Mouse (Mus musculus) small intestine, adult 10 weeks (tissue): ENCODE results near the gene Zfp672. TPM values are rescaled to one million over a fixed set of nuclear protein-coding genes. Genes with fewer than 3 reads are reported as not detected.

Experiments used
- polyA plus RNA-seq: library from polyadenylated mRNA; stranded (reverse); fragments of 350-450 nt; fragmentation: Illumina TruSeq; extraction: RNeasy Lipid Tissue Mini Kit (QIAGEN cat#74804); gene quantifications from one replicate; pipeline ENCODE4 v1.2.3, GENCODE M21; 2014; ENCODE audit warnings: low replicate concordance

Zfp672 gene
- 52.8 TPM for polyA plus RNA-seq

DNA sequence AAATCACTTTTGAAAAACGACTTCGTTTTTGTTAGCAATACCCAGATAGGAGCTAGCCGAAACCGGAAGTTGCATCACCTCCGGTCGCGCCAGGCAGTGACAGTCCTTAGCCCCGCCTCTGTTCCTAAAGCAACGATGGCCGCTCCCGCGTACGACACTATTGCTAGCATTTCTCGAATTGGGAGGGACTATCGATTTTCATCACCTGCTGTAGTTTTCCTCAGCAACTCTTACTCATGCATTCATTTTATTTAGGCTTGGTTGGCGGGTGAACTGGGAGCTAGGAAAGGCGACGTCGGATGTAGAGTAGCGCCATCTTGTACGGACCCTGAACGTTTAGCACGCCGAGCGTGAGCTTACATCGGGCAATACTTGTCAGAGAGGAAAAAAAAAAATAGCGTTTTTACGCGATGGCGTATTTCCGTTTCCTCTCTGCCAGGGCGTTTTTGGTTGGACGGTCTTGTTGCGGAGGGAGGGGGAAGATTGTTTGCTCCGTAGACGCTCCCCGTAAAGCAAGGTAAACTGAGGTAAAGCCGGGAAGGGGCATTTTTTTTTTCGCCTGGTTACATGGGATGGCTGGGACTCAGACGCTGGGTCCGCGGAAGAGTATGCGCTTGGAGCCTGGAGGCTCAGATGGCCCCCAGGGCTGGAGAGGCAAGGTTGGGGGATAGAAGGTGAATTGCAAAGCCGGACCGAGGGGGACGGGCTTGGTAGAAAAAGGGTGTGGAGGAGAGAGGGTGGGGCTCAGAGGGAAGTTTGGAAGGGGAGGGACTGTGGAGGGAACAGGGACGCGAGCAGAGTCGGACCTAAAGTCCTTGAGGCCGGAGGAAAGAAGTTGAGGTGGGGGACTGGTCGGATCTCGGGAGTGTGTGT, at the start of gene Zfp672, which contains the start of gene Sh3bp5l:
TSS of gene Zfp672 (minus strand) at position 64 of the 873 bp plus-strand sequence.
TSS of gene Sh3bp5l (plus strand) at position 449 of the 873 bp plus-strand sequence.

DNA sequence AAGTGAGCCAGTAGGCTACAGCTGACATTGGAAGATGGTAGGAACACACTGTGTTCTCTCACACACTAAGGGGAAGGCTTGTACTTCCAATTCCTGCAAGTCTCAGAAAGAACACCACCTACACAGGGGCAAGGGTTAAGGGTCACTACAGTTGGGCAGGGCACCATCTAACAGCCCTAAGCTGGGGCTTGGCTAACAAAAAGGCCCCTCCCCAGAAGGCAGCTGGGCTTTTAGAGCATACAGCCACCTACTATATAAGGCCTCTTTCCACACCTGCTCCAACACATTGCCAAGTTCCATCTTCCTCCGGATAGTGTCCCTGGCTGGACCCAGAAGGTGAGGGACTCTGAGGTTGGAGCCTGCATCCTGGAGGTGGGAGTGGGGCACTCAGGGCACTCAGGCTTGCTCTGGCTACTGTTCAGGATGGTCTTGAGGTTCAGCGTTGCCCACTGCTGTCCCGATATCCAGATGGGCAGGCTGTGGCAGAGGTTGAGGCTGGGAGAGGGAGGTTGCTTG, 48.7 kb upstream of the Zfp672 start, which contains the start of gene Lypd8:
TSS of gene Lypd8 (plus strand) at position 281 of the 516 bp plus-strand sequence.

DNA sequence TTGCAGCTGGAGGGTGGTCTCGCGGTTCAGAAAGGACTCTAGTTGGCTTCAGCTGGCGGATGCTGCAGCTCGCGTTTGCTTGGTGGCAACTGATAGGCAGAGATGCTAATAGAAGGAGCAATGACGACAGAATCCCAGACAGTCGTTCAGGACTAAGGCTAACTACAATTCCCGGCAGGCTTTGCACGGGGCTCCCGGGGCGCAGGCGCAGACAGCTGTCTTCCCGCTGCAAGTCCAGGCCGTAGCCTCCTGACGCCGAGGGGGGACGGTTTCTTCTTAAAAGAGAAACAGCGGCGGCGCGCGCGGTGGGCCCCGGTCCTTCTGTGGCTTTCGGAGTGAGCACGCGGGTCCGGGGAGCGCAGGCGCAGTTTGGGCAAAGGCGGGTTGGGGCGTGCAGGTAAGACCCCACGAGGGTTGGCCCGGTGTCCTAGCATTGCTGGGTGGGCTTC, 23.3 kb downstream of the Zfp672 start, which contains the start of gene Zfp692:
TSS of gene Zfp692 (plus strand) at position 210 of the 449 bp plus-strand sequence.

DNA sequence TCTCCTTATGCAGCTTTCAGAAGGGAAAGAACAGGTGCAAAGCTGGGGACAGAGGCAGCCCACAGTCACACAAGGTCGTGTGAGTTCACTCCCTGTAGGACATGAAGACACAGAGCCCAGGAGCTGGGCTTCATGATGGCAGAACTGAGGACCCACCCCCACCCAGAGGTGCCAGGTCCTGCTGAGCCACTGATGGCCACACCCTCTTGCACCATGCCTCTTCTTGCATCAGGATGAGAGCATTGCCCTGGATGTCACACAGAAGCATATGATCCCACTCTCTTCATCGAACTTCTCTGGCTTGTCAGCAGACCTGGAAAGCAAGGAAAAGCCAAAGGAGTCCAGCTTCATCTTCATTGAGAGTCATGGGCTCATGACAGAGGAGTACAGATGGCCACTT, 55.6 kb downstream of the Zfp672 start, which contains the start of gene 4930438A08Rik:
TSS of gene 4930438A08Rik (plus strand) at position 228 of the 400 bp plus-strand sequence.

Other genes with a start within 250 kb of the Zfp672 start
- not detected for gene Gm12248, start 237.2 kb downstream of the Zfp672 start, polyA plus RNA-seq
- 16.6 TPM for gene Cnot8, start 226.2 kb downstream of the Zfp672 start, polyA plus RNA-seq
- gene Gemin5, start 161.8 kb downstream of the Zfp672 start, polyA plus RNA-seq, result 1.6 TPM
- 20.5 TPM for gene Mrpl22, start 158.7 kb downstream of the Zfp672 start, polyA plus RNA-seq
- gene Igtp, start 130.8 kb downstream of the Zfp672 start, polyA plus RNA-seq, result 31.3 TPM
- gene Irgm2, start 130.7 kb downstream of the Zfp672 start, polyA plus RNA-seq, result 23.6 TPM
- not detected for gene 4930438A08Rik, start 55.5 kb downstream of the Zfp672 start, polyA plus RNA-seq
- gene Zfp692, start 23.3 kb downstream of the Zfp672 start, polyA plus RNA-seq, result 0.59 TPM
- gene Sh3bp5l, start 385 bp upstream of the Zfp672 start, polyA plus RNA-seq, result 0.63 TPM
- gene Lypd8, start 48.7 kb upstream of the Zfp672 start, polyA plus RNA-seq, result 654 TPM
- 0.52 TPM for gene 1810065E05Rik, start 90.8 kb upstream of the Zfp672 start, polyA plus RNA-seq
- gene Gm12253, start 102.2 kb upstream of the Zfp672 start, polyA plus RNA-seq, result not detected
- gene Lypd9, start 122.6 kb upstream of the Zfp672 start, polyA plus RNA-seq, result not detected
- not detected for gene Olfr30, start 131.9 kb upstream of the Zfp672 start, polyA plus RNA-seq
- gene Olfr332, start 162.2 kb upstream of the Zfp672 start, polyA plus RNA-seq, result not detected
- gene Olfr331, start 172.2 kb upstream of the Zfp672 start, polyA plus RNA-seq, result not detected
- not detected for gene Olfr330, start 204.5 kb upstream of the Zfp672 start, polyA plus RNA-seq
- not detected for gene Olfr329-ps, start 216.1 kb upstream of the Zfp672 start, polyA plus RNA-seq
- not detected for gene Olfr328, start 225.3 kb upstream of the Zfp672 start, polyA plus RNA-seq
- gene Olfr224, start 240.2 kb upstream of the Zfp672 start, polyA plus RNA-seq, result not detected
- not detected for gene Olfr325, start 247.4 kb upstream of the Zfp672 start, polyA plus RNA-seq